Mouse (Mus musculus) adrenal gland, adult 2 months (tissue): ENCODE data around the gene Rai14. TPM values are rescaled to one million over a fixed set of nuclear protein-coding genes. Genes with fewer than 3 reads are reported as not detected.
"Not testable (repeated sequence)": the region's sequence is repeated elsewhere in the genome, so short reads cannot be mapped to it uniquely, and the experiment has no call there.

Experiments
- DNase-seq: peaks from one replicate; pipeline ENCODE4 v3.0.0; 2021
- polyA plus RNA-seq: library from polyadenylated mRNA; depleted of rRNA; stranded (reverse); fragments of >200 nt; gene quantifications from 2 replicates; pipeline ENCODE4 v1.2.3, GENCODE M21; 2012
- total RNA-seq, 2 experiments: library from RNA; stranded (reverse); gene quantifications; 2 replicates each; pipeline ENCODE4 v1.2.3; 2021

Gene Rai14
- total and polyA plus RNA-seq, 3 experiments: 2.0 to 28.9 (median 23.2) TPM

DNA sequence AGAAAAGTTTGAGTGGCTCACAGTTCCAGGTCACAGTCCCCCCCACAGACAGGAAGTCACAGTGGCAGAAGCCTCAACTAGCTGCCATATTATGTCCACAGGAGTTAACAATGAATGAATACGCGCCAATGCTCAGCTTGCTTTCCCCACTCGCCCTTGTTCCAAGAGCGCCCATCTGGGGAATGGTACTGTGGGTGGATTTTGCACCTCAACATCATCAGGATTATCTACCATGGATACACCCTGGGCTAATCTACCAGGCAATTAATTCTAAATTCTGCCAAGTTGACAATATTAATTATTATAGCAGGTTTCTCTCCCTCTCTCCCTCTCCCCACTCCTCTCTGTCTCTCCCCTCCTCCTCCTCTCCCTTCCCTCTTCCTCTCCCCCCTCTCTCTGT, 105.3 kb downstream of the Rai14 start:
- DNase-seq: no peak

- DNase-seq: no peak
Measured at GRCm38 (mm10) chr15:10608508-10609098, 105.8 kb downstream of the Rai14 start.

- peak; percentile 22 for DNase-seq
Measured at GRCm38 (mm10) chr15:10599413-10599812, 115.0 kb downstream of the Rai14 start.

DNA sequence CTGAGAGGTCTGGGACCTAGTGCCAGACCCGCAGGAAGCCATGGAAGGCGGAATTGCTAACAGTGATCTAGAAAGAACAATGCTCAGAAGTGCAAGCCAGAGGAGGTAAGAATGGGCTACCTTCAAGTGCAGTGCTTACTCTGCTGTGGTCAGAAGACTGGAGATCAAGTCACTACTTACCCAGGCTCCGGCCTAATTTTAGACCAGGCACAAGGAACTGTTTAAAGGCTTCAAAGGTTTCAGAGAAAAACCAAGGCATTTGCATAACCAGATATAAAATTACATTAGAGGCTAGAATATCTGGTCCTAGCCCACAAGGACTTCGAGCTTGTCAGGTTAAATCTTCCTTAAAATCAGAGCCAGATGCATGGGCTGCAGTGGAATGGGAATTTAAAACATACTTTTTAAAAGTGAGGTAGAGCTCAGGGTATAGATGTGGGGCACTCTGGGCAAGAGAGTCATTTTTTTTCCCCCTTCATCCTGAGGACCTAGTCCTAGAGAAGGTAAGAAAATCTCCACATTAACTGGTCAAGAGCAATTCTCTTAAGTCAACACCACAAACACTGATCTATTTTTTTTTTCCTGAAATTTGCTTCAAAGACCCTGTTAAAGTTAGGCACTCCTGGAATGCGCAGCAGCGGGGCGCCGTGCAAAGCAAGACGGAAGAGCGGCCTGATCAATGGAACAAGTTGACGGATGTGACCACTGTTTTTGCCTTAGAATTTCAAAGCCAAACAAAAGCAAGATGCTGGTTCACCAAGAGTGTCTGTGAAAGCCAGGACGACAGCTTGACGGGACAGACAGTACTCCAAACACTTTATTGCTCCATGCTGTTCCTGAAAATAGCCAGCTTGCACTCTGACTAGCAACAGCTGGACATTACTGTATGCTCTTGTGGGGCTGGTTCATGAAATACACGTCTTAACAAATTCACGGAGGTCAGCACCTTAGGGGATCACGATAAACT, 115.9 kb downstream of the Rai14 start:
- DNase-seq: no peak

GRCm38 (mm10) chr15:10596871-10597270, 117.6 kb downstream of the Rai14 start:
- no peak for DNase-seq

- DNase-seq: no peak
Measured at GRCm38 (mm10) chr15:10595408-10595807, 119.0 kb downstream of the Rai14 start.

DNA sequence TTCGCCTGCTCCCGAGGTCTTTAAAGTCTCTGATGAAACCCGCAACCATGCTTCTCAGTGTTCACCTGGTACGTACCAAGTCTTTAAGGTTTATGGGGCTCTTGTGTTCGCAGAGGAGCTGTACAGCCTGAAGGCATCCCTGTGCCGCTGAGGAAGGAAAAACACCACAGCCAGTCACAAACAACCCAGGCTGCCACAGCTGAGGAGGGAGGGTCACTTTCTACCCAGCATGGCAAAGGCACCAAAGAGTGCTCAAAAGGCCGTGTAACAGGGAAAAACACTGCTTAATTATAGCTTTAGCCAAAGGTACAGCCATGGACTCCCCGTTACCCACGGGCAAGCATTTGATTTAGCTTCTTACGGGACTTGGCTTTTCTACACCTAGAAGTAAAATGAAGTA, 119.5 kb downstream of the Rai14 start:
- DNase-seq: no peak

GRCm38 (mm10) chr15:10593094-10593493, 121.3 kb downstream of the Rai14 start:
- no peak for DNase-seq

- DNase-seq: no peak
Measured at GRCm38 (mm10) chr15:10586565-10586964, 127.9 kb downstream of the Rai14 start.

DNA sequence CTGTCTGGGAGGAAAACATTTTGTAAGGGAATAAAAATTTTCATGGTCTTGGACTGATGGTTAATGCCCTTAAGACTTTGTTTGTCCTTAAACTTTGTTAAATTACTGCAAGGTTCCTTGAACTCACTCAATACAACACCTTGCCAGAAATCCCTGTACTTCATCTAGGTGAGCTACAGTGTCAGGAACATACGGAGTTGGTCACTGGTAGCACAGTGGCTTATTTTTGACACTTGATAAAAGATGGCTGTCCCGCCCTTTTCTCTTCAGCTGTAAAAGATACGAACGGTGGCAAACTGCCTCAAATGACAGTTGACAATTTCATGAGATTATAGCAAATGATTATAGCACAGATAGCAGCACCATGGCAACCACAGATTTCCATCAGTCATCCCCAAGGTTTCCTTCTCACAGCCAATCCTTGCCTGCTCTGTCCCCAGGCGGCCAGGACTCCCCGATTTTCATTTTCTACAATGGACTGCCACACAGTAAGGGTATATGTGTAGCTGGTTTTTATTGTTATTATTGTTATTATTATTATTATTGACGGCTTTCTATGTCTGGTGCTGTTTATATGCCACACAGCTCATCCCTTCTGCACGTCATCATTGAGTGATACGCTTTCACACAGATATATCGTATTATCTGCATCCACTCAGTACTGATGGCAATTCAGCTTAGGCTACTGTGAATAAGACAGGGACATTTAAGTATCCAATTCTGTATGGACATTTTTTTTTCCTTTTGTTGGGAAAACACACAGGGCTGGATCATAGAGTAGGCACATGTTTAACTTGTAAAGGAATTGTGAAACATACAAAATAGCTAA, 129.9 kb downstream of the Rai14 start:
- DNase-seq: no peak

DNA sequence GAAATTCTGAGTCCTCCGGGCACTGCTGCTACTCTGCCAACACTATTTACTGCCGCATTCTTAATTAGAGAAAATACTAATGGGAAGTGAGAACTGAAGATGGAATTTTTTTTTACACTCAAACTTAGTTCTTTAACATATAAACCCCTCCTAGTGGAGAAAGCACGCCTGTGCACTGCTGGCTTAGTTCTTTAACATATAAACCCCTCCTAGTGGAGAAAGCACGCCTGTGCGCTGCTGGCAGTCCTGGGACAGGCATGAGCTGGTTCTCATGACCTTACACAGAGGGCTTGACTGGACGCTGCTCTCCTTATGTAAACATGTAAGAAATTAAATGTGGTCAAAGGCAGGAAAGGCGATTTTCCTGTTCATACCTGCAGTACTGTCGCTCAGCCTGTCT, 131.0 kb downstream of the Rai14 start:
- peak; percentile 39 for DNase-seq

- no peak for DNase-seq
Measured at GRCm38 (mm10) chr15:10579159-10579558, 135.3 kb downstream of the Rai14 start.

DNA sequence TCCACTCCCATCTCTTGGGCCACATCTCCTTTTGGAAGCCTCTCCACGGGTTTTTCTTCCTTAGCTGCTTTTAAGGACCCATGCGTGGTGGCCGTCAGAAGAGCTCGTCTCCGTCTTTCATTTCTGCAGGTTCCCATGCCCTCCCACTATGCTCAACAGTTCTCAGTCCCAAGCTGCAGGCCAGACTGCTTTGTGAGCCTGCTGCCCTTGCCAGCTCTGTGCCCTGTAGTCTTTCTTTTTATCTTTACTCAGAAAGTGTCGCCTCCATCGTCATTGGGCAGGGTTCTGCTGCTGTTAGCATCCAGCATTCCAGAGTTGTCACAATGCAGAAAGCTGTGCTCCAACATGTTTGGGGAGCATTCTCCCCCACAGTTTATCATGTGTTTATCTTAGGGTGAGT, 147.9 kb downstream of the Rai14 start:
- no peak for DNase-seq

GRCm38 (mm10) chr15:10564201-10564600, 150.2 kb downstream of the Rai14 start:
- DNase-seq: no peak

- DNase-seq: no peak
Measured at GRCm38 (mm10) chr15:10562281-10562680, 152.1 kb downstream of the Rai14 start.

GRCm38 (mm10) chr15:10560005-10560404, 154.4 kb downstream of the Rai14 start:
- DNase-seq: no peak

DNA sequence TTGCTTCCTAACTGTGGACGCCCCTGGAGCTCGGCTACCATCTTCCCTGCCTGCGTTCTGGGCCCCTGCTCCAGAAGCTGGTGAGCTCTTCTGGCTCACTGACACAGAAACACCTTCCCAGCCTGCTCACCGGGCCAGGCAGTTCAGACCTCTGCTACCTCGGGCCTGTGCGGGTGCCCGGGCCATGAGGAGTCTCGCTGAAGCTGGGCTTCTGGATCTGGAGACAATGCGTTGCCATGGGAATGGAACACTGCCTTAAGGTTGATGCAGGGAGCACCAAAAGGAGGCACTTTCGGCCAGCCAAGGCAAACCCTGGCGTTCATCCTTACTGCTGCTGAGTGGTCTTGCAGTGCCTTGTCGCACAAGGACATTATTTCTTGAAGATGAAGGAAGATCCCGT, 156.0 kb downstream of the Rai14 start, which contains the start of gene Ttc23l:
Ttc23l (minus strand) TSS at position 204 of the 400 bp plus-strand sequence.
- DNase-seq: no peak

GRCm38 (mm10) chr15:10554336-10554735, 160.1 kb downstream of the Rai14 start:
- no peak for DNase-seq

DNA sequence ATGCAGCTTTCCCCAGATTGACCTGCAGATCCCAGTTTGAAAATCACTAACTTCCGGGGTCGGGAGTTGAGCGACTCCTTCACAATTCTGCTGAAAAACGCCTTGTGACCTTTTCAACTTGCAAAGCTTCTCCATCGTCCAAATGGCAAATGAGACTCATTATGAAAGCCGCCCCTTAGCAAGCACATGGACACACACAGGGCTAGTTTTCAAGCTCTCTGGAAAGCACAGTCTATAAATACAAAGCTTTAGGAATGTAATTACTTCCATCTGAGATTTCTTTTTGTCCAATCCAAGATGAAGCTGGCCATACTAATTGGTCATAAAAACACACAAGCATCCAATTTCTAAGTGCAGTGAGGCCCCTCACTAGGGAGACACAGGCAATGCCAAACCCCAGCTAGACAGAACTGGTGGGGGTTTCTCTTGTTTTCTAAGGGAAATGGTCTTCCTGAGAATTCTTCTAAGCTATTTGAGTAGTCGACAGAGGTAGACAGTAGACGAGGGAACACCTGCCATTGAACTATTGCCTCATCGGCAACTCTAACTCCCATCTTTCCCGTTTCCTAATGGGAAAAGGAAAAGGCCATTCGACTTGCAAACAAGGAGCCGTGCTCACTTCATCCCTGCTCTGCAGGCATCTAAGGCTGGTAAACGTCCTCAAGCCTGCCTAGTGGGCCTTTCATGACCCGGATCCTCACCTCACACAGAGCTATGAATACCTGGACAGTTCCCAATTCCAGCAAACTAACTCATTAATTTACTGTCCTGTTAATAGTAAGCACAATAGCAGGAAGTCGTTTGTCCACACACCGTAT, 173.9 kb downstream of the Rai14 start:
- DNase-seq: no peak

DNA sequence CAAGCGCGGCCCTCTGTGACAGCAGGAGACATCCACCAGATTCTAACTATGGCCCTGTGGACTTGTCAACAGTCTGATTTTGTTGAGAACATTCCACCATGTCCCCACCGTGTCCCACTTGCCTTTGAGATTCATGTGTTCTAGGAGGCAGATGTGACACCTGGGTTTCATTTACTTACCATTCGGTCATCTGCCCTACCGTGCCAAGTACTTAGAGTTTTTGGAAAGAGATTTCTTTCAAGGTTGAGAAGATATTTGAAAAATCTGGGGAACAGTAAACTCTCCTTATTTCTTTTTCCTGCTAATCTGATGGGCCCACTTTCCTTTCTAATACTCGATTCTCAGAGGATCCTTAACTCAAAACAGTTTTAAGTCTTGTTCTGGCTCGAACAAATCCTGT, 178.5 kb downstream of the Rai14 start:
- DNase-seq: no peak

- DNase-seq: no peak
Measured at GRCm38 (mm10) chr15:10534591-10534990, 179.8 kb downstream of the Rai14 start.

DNA sequence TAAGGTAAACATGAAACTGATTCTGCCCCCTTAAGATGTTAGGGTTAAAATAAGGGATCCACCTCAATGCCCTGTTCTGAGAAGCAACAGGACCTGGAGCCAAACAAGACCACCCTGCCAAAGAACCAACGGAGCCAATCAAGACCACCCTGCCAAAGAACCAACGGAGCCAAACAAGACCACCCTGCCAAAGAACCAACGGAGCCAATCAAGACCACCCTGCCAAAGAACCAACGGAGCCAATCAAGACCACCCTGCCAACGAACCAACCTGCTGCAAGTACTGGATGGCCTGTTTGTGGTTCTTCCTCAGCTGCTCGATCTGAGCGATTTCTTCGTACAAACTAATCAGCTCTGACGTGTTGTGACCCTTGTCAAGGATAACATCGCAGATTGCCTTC, 181.1 kb downstream of the Rai14 start:
- DNase-seq: not testable (repeated sequence)
